Mouse (Mus musculus): ENCODE data around the gene Il15ra.

The Il15ra gene

DNA sequence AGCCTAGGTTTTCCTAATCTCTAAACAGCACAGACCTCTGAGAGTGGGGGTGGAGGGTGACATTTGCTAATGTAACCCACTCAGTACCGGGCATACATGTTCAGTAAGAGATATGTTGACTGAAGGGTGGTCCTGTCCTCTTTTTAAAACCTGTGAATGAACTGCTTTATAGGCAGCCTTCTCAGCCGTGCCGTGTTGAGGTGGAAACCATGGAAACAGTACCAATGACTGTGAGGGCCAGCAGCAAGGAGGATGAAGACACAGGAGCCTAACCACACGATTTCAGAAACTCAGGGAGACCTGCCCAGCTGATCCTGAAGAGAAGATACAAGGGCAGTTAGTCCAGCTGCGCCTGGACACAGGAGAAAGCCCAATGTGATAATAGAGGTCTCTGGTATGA is 27.9 kb downstream of the Il15ra start:
- Histone ChIP-seq H3K36me3 (ENCODE audit: control insufficient read depth, insufficient read depth, low read length, poor library complexity, severe bottlenecking) (no peaks in the 10 kb centered on the region), H3K27me3 (ENCODE audit: control insufficient read depth, insufficient read depth, low read length, poor library complexity, severe bottlenecking) (no peaks in the 10 kb centered on the region)
- DNase-seq (ENCODE audit: low read depth, low spot score): no peak

GRCm38 (mm10) chr2:11735853-11736252 is 30.8 kb downstream of the Il15ra start:
- H3K27me3 ChIP-seq (ENCODE audit: control insufficient read depth, insufficient read depth, low read length, poor library complexity, severe bottlenecking): no peaks in the 10 kb centered on the region
- no peaks in the 10 kb centered on the region for H3K36me3 ChIP-seq (ENCODE audit: control insufficient read depth, insufficient read depth, low read length, poor library complexity, severe bottlenecking)
- no peak for DNase-seq (ENCODE audit: low read depth, low spot score)

GRCm38 (mm10) chr2:11738794-11739193 is 33.7 kb downstream of the Il15ra start:
- H3K27me3 ChIP-seq (ENCODE audit: control insufficient read depth, insufficient read depth, low read length, poor library complexity, severe bottlenecking): no peaks in the 10 kb centered on the region
- H3K36me3 ChIP-seq (ENCODE audit: control insufficient read depth, insufficient read depth, low read length, poor library complexity, severe bottlenecking): peaks cover 2% of the 10 kb centered on the region
- DNase-seq (ENCODE audit: low read depth, low spot score): no peak

DNA sequence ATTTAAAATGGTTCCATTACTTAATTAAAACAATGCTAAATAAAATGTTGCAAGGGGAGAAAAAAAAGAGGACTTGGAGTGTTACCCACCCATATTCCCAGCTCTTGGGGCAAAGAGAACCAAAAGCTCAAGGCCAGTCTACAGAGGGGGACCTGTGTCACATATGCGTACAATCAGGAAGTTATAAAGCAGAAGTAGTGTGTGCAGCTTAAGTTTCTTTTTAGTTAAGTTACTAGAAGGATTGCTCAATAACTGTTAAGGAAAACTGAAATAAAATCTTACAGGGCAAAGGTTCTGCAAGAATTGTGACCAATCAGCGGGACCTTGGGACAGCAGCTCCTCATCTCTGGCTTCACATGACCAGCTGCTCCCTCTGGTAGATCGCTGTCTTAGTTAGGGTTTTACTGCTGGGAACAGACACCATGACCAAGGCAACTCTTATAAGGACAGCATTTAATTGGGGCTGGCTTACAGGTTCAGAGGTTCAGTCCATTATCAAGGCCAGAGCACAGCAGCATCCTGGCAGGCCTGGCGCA is 34.5 kb downstream of the Il15ra start:
- DNase-seq (ENCODE audit: low read depth, low spot score): peak; percentile 24
- Histone ChIP-seq H3K36me3 (ENCODE audit: control insufficient read depth, insufficient read depth, low read length, poor library complexity, severe bottlenecking) (peaks cover 2% of the 10 kb centered on the region), H3K27me3 (ENCODE audit: control insufficient read depth, insufficient read depth, low read length, poor library complexity, severe bottlenecking) (no peaks in the 10 kb centered on the region)

DNA sequence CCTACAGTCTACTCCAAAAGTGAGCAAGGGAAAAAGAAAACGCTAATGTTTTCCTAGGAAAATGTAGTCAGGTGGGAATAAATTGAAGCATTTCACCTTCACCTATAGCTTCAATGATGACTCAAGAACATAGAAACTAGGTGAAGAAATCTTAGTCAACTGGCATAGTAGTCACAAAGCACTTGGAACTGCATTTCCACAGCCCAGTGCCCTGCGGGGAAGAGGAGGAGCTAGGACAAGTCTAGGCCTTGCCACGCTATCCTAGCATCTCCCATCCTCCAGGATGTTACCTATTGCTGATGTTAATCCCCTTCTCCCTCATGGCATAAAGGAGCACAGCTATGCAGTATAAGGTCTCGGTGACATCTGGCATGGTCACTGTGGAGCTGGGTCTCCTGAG is 57.5 kb downstream of the Il15ra start:
- Histone ChIP-seq H3K36me3 (ENCODE audit: control insufficient read depth, insufficient read depth, low read length, poor library complexity, severe bottlenecking) (peaks cover 5% of the 10 kb centered on the region; the same call in 1 of the 2 replicates), H3K27me3 (ENCODE audit: control insufficient read depth, insufficient read depth, low read length, poor library complexity, severe bottlenecking) (no peaks in the 10 kb centered on the region)
- DNase-seq (ENCODE audit: low read depth, low spot score): no peak

DNA sequence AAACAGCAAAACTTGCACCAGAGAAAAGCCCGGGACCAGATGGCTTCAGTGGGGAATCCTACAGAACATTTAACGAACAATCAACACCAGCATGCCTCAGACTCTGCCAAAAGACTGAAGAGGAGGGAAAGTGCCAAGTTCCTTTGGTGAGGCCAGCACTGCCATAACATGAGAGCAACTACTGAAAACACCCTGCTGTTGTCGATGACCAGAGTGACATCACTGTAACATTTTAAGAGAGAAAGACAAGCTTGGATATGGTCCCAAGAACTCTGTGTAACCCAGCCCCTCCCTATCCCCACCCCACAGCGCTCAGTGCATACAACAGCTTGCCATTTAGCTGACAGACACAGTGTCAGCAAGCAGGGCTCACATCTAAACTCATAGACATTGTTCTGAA is 60.6 kb downstream of the Il15ra start:
- H3K36me3 ChIP-seq (ENCODE audit: control insufficient read depth, insufficient read depth, low read length, poor library complexity, severe bottlenecking): peaks cover 3% of the 10 kb centered on the region; the same call in 1 of the 2 replicates
- H3K27me3 ChIP-seq (ENCODE audit: control insufficient read depth, insufficient read depth, low read length, poor library complexity, severe bottlenecking): no peaks in the 10 kb centered on the region
- no peak for DNase-seq (ENCODE audit: low read depth, low spot score)

DNA sequence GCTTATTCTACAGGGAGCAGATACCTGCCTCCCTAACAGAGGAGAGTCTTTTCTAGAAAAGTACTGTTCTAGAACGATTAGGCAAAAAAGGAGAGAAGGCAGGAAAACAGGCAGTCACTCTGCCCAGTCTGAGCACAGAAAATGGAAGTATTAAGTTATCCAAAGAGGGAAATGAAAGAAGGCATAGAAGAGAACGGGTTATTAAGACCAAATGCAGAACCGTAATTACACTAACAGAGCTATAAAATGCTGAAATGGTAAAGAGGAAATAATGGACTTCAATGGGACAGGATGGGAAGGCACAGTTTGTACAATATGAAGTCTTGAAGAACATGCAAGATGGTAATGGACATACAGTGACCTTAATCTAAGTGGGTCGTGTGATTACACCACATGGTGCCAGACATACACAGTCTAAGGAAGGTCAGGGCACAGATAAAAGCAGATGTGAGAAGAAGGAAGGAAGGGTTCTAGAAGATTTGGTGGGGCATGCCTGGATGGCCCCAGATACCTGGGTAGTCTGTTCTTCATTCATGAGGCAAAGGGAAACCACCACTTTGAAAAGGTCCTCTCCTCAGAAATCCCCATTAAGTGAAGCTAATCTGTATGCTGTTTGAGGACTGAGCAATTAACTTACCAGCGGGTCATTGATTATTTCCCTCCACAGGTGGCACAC is 61.5 kb downstream of the Il15ra start:
- peak; percentile 45 for DNase-seq (ENCODE audit: low read depth, low spot score)
- Histone ChIP-seq H3K36me3 (ENCODE audit: control insufficient read depth, insufficient read depth, low read length, poor library complexity, severe bottlenecking) (peaks cover 3% of the 10 kb centered on the region; the same call in 1 of the 2 replicates), H3K27me3 (ENCODE audit: control insufficient read depth, insufficient read depth, low read length, poor library complexity, severe bottlenecking) (no peaks in the 10 kb centered on the region)

DNA sequence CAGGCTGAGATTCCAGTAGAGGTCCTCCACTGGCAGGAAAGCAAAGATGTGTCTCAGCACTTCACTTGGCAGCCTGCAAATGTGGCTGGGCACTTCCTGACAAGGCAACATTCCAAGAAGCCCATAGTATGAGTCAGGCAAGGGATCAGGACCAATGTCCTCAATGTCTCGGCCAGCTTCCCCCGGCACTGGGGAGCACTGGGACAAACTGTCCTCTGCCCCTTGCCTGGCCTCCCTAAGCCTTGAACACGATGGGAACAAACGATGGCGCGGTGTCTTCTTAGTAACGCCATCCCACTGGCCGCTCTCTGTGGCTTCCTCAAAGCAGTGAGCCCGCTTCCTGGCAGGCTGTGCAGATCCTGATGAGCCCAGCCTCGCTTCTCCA is 62.1 kb downstream of the Il15ra start:
- Histone ChIP-seq H3K27me3 (ENCODE audit: control insufficient read depth, insufficient read depth, low read length, poor library complexity, severe bottlenecking) (no peaks in the 10 kb centered on the region), H3K36me3 (ENCODE audit: control insufficient read depth, insufficient read depth, low read length, poor library complexity, severe bottlenecking) (peaks cover 3% of the 10 kb centered on the region; the same call in 1 of the 2 replicates)
- no peak for DNase-seq (ENCODE audit: low read depth, low spot score)

- no peaks in the 10 kb centered on the region for H3K36me3 ChIP-seq (ENCODE audit: control insufficient read depth, insufficient read depth, low read length, poor library complexity, severe bottlenecking)
- no peak for DNase-seq (ENCODE audit: low read depth, low spot score)
- H3K27me3 ChIP-seq (ENCODE audit: control insufficient read depth, insufficient read depth, low read length, poor library complexity, severe bottlenecking): no peaks in the 10 kb centered on the region
Observed at GRCm38 (mm10) chr2:11771701-11772100, 66.6 kb downstream of the Il15ra start.

GRCm38 (mm10) chr2:11772401-11772800 is 67.3 kb downstream of the Il15ra start:
- Histone ChIP-seq H3K36me3 (ENCODE audit: control insufficient read depth, insufficient read depth, low read length, poor library complexity, severe bottlenecking) (no peaks in the 10 kb centered on the region), H3K27me3 (ENCODE audit: control insufficient read depth, insufficient read depth, low read length, poor library complexity, severe bottlenecking) (no peaks in the 10 kb centered on the region)
- DNase-seq (ENCODE audit: low read depth, low spot score): no peak

DNA sequence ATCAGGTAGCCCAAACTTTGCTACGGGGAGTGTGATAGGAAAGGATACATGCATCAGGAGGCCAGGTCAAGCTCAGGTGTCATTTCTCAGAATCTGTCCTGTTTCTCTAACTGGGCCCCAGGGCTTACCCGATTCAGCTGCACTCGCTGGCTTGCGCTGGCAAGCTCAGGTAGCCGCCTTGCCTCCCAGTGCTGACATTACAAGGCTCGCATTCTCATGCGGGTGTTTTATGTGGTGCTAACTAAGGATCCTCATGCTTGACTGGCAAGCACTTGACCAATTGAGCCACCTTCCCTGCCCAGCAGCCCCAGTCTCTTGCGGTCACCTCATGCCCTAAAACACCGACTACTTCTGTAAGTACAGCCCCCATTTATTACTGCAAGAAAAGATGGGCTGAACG is 69.3 kb downstream of the Il15ra start:
- Histone ChIP-seq H3K27me3 (ENCODE audit: control insufficient read depth, insufficient read depth, low read length, poor library complexity, severe bottlenecking) (no peaks in the 10 kb centered on the region), H3K36me3 (ENCODE audit: control insufficient read depth, insufficient read depth, low read length, poor library complexity, severe bottlenecking) (no peaks in the 10 kb centered on the region; the same call in 1 of the 2 replicates)
- DNase-seq (ENCODE audit: low read depth, low spot score): no peak

DNA sequence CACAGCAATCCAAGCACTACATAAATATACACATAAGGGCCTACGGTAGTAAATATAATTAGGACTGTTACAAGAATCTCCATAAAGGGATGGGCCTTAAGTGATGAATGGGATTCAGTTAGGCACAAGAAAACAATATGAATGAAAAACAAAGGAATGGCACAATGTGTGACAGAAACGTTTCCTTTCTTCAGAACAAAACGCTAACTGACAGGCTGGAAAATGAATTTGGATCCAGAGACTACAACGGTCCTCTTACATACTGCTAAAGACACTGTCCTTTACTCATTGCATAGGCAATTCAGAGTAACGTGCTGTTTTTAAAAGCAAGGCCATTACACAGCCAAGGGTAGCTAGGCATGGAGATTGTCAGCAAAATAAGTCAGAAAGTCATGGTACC is 70.0 kb downstream of the Il15ra start:
- no peak for DNase-seq (ENCODE audit: low read depth, low spot score)

GRCm38 (mm10) chr2:11776415-11776814 is 71.3 kb downstream of the Il15ra start:
- DNase-seq (ENCODE audit: low read depth, low spot score): peak; percentile 6
- H3K36me3 ChIP-seq (ENCODE audit: control insufficient read depth, insufficient read depth, low read length, poor library complexity, severe bottlenecking): peaks cover 4% of the 10 kb centered on the region
- H3K27me3 ChIP-seq (ENCODE audit: control insufficient read depth, insufficient read depth, low read length, poor library complexity, severe bottlenecking): no peaks in the 10 kb centered on the region

More for the DNA sequence above, 70.0 kb downstream of the Il15ra start:
- H3K36me3 ChIP-seq (ENCODE audit: control insufficient read depth, insufficient read depth, low read length, poor library complexity, severe bottlenecking): no peaks in the 10 kb centered on the region; the same call in 1 of the 2 replicates
- no peaks in the 10 kb centered on the region for H3K27me3 ChIP-seq (ENCODE audit: control insufficient read depth, insufficient read depth, low read length, poor library complexity, severe bottlenecking)

GRCm38 (mm10) chr2:11777091-11778068 is 72.3 kb downstream of the Il15ra start, which contains the start of the genes Fbh1 and Ankrd16:
Gene Fbh1, minus strand, starts transcription at chr2:11777582.
Gene Ankrd16, plus strand, starts transcription at chr2:11777876.
- Histone ChIP-seq H3K36me3 (ENCODE audit: control insufficient read depth, insufficient read depth, low read length, poor library complexity, severe bottlenecking) (peaks cover 8% of the 10 kb centered on the region), H3K27me3 (ENCODE audit: control insufficient read depth, insufficient read depth, low read length, poor library complexity, severe bottlenecking) (no peaks in the 10 kb centered on the region)
- DNase-seq (ENCODE audit: low read depth, low spot score): peak; percentile 100
